Mouse (Mus musculus): ENCODE data around the gene Il23a.
"Not testable (repeated sequence)": the region's sequence is repeated elsewhere in the genome, so short reads cannot be mapped to it uniquely, and the experiment has no call there.

Gene Il23a

DNA sequence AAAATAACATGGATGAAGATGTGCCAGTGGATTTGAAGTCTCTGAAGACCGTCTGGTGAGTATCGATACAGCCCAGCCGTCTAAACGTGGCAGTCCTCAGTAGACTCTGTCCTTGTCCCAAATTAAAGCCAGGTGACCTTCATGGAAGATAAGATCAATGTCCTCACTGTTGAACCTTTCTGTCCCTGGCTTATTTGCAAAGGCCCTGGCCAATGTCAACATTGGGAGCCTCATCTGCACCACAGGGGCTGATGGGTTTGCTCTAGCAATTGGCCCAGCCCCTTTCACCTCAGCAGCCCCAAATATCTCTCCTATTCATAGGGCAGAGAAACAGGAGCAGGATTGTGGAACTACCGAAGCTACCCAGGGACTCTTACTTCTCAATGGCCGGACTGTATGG, 30.2 kb downstream of the Il23a start, which contains the start of gene Apof:
Gene Apof (plus strand): TSS at position 301 of the 400 bp plus-strand sequence.
- DNase-seq (ENCODE audit: low spot score in 2 of 2) = no peak

DNA sequence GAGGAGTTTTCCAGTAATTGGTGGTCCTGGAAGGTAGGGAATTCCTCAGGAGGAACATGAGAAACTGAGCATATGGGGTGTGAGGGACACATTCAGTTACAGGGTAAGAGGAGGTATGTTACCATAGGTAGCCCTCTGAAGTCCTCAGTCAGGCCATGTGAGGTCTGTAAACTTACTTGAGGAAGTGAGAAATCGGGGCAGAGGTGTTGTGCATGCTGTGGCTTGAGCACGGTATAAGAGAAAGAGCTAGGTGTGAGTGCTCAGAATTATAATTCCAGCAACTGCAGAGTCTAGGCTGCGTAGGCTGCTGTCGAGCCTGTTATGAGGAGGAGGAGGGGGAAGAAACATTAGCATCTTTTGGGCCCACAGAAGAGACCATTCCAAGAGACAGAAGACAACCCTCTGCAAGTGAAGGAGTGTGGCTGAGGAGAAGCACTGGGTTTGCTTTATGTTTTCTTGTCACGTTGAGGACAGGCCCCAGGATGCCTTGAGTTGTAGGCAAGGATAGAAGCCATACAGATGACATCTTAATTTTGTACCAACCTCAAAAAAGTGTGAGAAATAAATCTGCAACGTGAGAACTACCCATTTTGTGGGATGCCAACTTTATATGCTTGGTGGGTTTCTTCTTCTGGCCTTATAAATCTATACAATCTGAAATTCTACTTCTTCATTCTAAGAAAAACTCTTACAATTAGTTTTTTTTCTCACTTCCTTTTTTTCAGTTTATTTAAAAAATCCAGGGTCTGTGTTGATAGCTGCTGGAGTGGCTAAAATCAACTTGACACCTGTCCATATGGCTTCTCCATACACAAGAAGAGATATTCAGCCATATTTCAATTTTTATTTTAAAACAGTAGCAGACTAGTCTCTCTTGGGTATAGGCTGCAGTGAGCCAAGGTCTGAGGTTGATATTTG, 34.9 kb downstream of the Il23a start:
- no peak for DNase-seq (ENCODE audit: low spot score in 2 of 2)

DNA sequence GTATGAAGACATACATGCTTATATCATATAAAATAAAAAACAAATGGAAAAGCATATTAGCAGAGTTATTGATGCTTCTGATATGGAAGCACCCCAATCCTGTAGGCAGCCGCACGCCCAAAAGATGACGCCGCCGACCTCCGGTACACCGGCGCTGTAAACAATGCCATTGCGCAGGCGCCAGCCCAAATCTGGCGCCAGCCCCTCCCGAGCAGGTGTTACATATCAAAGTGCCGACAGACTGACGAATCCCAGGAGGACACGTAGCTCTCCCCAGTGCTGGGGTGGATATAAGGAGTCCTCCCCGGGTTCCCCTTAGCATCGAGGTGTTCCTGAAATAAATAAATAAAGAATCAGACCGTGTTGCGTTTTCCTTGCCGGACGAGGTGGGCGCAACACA, 36.3 kb downstream of the Il23a start:
- no peak for DNase-seq (ENCODE audit: low spot score in 2 of 2)

DNA sequence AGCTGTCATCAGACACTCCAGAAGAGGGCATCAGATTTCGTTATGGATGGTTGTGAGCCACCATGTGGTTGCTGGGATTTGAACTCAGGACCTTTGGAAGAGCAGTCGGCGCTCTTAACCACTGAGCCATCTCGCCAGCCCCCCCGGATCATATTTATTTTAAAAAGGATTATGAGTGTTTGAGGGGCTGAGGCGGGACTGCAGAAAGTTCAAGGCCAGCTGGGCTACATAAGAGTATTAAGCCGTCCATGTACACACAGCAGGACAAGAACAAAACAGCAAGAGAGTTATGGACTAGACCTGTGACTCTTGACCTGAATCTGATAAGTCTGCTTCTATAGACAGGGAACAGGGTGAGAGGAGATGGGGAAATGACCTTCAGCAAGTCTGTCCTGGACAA, 38.2 kb downstream of the Il23a start:
- DNase-seq (ENCODE audit: low spot score in 2 of 2) = not testable (repeated sequence)

DNA sequence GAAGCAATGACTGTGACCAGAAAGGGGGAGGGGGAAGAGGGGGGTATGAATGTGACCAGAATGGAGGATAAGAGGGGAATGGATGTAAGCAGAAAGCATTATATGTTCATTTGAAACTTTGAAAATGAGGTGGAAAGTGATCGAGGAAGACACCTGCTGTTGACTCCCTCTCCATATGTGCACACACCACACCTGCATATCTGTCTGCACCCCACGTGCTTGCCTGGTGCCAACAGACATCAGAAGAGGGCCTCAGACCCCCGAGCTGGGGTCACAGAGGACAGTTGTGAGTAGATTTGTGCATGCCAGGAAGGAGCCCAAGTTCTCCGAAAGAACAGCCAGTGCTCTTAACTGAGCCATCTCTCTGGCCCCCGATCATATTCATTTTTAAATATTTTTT, 38.6 kb downstream of the Il23a start:
- DNase-seq (ENCODE audit: low spot score in 2 of 2) = no peak

DNA sequence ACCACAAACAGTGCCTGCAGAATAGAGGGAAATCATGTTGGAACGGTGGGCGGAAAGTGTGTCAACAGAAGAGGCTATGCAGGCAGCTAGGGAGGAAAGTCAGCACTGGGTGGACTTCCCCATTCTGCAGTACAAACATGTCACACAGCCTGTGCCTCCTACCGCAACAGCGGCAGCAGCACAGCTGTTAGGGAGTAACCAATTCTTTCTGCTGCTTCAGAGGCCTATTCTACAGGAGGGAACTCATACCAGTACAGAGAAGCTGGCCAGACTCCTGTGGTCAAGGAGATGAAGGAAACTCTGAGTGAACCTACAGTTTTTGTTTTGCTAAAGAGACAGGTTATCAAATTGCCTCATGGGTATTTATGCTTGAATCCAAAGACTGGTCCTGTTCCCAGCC, 39.6 kb downstream of the Il23a start:
- DNase-seq (ENCODE audit: low spot score in 2 of 2) = no peak

DNA sequence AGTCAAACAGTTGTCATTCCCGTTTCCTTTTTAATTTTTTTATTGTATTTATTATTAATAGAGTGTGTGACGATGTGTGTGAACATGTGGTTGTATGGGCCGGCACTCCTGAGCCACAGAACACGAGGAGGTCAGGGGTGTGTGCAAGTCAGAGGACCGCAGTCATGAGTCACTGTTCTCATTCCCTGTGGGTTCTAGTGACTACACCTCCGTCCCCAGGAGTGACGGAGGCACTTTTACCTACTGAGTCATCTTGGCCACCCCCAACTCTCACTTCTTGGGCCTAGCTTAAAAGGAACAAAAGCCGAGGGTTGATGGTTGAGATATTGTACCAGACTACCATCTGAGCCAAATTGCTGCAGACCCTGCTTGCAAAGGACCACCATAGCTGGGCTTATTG, 42.2 kb downstream of the Il23a start:
- no peak for DNase-seq (ENCODE audit: low spot score in 2 of 2)

DNA sequence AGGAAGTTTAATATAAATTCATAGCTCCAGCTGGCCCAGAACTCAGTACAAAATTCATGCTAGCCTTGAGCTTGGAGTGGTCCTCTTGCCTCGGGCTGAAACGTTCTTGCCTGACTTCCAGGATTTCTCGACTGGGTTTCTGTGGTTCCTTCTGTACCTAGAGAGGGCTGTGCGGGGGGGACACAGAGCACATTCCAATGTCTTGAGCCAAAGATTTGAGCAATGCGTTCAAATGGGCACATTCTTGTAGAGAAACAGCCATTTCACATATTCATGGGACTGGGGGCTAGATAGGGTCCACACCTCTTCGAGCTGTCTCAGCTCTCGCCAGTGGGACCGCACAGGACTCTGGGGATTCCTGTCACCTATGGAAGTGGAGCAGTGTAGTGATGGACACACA, 42.6 kb downstream of the Il23a start:
- no peak for DNase-seq (ENCODE audit: low spot score in 2 of 2)

DNA sequence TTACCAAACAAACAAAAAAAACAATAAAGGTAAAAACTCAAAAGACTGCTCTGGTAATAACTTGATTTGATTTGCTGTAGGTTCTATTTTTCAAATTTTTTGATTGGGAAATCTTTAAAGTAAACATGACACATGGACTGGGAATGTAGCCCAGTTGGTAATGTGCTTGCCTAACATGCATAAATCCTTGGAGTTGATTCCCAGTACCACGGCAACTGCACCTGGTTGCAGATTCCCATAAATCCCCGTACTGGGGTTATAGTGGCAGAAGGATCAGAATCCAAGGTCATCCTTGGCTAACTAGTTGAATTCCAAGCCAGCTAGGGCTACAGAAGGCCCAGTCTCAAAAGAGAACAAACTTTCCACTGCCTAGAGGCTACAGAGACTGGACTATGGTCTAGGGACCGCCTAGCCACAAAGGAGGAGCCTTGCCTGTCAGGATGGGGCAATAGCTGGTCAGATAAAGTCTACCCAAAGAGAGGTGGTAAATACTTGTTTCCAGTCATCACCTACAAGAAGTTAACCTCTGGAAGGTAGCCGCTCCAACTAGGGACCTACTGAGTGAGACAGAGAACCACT, 44.8 kb downstream of the Il23a start, which contains the start of gene Apon:
Gene Apon (plus strand): TSS at position 420 of the 579 bp plus-strand sequence.
- no peak for DNase-seq (ENCODE audit: low spot score in 2 of 2)

DNA sequence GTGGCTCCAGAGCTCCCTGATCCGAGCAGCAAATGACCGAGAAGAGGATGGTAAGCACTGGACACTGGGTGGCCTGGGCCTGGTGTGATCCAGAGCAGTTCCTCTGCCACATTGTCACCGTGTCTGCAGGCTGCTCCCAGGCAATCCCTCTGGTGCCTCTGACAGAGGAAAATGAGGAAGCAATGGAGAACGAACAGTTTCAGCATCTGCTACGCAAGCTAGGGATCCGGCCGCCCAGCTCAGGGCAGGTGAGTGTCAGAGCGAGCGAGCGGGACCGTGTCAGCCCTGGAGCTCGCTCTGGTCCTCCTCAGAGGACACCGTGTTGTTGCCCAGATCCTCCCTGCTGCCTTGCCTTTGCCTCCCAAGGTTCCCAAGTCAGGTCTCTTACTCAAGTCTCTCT, 48.0 kb downstream of the Il23a start:
- DNase-seq (ENCODE audit: low spot score in 2 of 2) = no peak

DNA sequence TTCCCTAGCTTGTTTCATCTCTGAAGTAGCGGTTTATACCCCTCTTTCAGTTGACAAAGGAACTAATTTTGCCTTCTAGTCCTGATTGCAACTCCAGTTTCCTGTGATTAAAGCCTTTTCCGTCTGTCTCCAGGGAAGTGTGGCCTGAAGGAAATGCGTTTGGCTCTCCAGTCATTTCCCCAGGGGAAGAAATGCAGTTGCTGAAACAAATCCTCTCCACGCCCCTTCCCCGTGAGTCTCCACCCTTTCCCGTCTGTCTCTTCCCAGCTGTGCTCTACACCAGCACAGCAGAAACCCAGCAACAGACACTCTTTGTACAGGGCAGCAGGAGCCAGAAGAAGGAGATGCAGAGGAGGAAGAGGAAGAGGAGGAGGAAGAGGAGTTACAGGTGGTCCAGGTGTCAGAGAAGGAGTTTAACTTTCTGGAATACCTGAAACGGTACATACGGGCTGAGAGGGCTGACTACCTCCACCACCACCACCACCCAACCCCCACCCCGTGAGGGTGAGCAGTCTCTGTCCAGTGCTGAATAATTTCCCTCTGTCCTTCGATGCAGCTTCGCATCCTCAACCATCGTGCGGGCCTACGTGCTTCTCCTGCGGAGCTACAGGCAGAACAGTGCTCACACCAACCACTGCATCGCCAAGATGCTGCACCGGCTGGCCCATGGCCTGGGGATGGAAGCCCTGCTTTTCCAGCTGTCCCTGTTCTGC, 51.4 kb downstream of the Il23a start:
- no peak for DNase-seq (ENCODE audit: low spot score in 2 of 2)

All from urinary bladder, postnatal 4 days (tissue).